Mouse (Mus musculus) myocyte (in vitro differentiated cells): ENCODE data around the gene Lrrc42. TPM values are rescaled to one million over a fixed set of nuclear protein-coding genes. Genes with fewer than 3 reads are reported as not detected.

Source experiments
- H3K27me3 ChIP-seq: one replicate; pipeline ENCODE4 v1.6.1; 2011; ENCODE audit not compliant: control insufficient read depth, insufficient read depth, insufficient read length
- H3K36me3 ChIP-seq: one replicate; pipeline ENCODE4 v1.6.1; 2011; ENCODE audit not compliant: control insufficient read depth, insufficient read depth
- H3K4me2 ChIP-seq: one replicate; pipeline ENCODE4 v1.6.1; 2011; ENCODE audit warnings: low read depth, control low read depth
- H3K4me3 ChIP-seq: one replicate; pipeline ENCODE4 v1.5.1; 2011; ENCODE audit warnings: mild to moderate bottlenecking, control low read depth, moderate library complexity
- H3K79me2 ChIP-seq: one replicate; pipeline ENCODE4 v1.6.1; 2011; ENCODE audit not compliant: control insufficient read depth, insufficient read depth
- H3ac ChIP-seq: one replicate; pipeline ENCODE4 v1.6.1; 2011; ENCODE audit not compliant: control insufficient read depth, insufficient read length
- CEBPB ChIP-seq: IDR thresholded peaks from 2 replicates; pipeline ENCODE4 v1.6.1; 2011; ENCODE audit warnings: mild to moderate bottlenecking, moderate library complexity; ENCODE audit not compliant: poor library complexity, insufficient read depth, severe bottlenecking
- E2F4 ChIP-seq: IDR thresholded peaks from one replicate; pipeline ENCODE4 v1.6.1; 2011; ENCODE audit warnings: mild to moderate bottlenecking, control low read depth, moderate library complexity; ENCODE audit not compliant: insufficient read depth
- MAX ChIP-seq: IDR thresholded peaks from one replicate; pipeline ENCODE4 v1.6.1; 2011; ENCODE audit warnings: low read depth, mild to moderate bottlenecking, control low read depth
- MYOD1 ChIP-seq, 3 experiments: IDR thresholded peaks; one replicate each; pipeline ENCODE4 v1.6.1; 2011; ENCODE audit warnings: control low read depth in 2 of 3, low read depth in 2 of 3, mild to moderate bottlenecking in 2 of 3, moderate library complexity in 1 of 3; ENCODE audit not compliant: insufficient read length in 2 of 3, control insufficient read depth in 1 of 3
- MYOG ChIP-seq, 3 experiments: IDR thresholded peaks; one replicate each; pipeline ENCODE4 v1.6.1; 2011; ENCODE audit warnings: control low read depth in 2 of 3, low read depth in 2 of 3, mild to moderate bottlenecking in 2 of 3; ENCODE audit not compliant: insufficient read length in 2 of 3, control insufficient read depth in 1 of 3, insufficient read depth in 1 of 3
- POLR2A ChIP-seq: IDR thresholded peaks from one replicate; pipeline ENCODE4 v1.6.1; 2011; ENCODE audit warnings: low read depth, mild to moderate bottlenecking, control low read depth, moderate library complexity; ENCODE audit not compliant: insufficient read length
- POLR2AphosphoS2 ChIP-seq: IDR thresholded peaks from one replicate; pipeline ENCODE4 v1.6.1; 2011; ENCODE audit warnings: low read depth, control low read depth; ENCODE audit not compliant: insufficient read length
- REST ChIP-seq: IDR thresholded peaks from one replicate; pipeline ENCODE4 v1.6.1; 2011; ENCODE audit warnings: mild to moderate bottlenecking, control low read depth, moderate library complexity; ENCODE audit not compliant: insufficient read depth, insufficient read length
- SRF ChIP-seq: IDR thresholded peaks from one replicate; pipeline ENCODE4 v1.6.1; 2011; ENCODE audit warnings: low read depth; ENCODE audit not compliant: control insufficient read depth, insufficient read length
- TCF12 ChIP-seq: IDR thresholded peaks from one replicate; pipeline ENCODE4 v1.6.1; 2011; ENCODE audit warnings: mild to moderate bottlenecking, control low read depth; ENCODE audit not compliant: poor library complexity, insufficient read depth, severe bottlenecking
- TCF3 ChIP-seq: IDR thresholded peaks from one replicate; pipeline ENCODE4 v1.6.1; 2011; ENCODE audit warnings: low read depth, control low read depth; ENCODE audit not compliant: insufficient read length
- USF1 ChIP-seq: IDR thresholded peaks from one replicate; pipeline ENCODE4 v1.6.1; 2011; ENCODE audit warnings: low read depth, mild to moderate bottlenecking, control low read depth, moderate library complexity
- polyA plus RNA-seq: library from polyadenylated mRNA; unstranded; fragments of >200 nt; fragmentation: generic; extraction: Trizol; gene quantifications from one replicate; pipeline ENCODE4 v1.2.1, GENCODE M21; 2012; ENCODE audit warnings: missing spikeins

Gene Lrrc42
- polyA plus RNA-seq, 1 experiment = 31.2 TPM

GRCm38 (mm10) chr4:107249471-107249870 is 3.9 kb downstream of the Lrrc42 start:
- peaks cover 27% of the 10 kb centered on the region for H3K79me2 ChIP-seq
- no peaks in the 10 kb centered on the region for H3K27me3 ChIP-seq
- H3K4me2 ChIP-seq = no peak overlapping the region
- no peak overlapping the region for H3ac ChIP-seq
- TF ChIP-seq POLR2AphosphoS2 (no peak), MYOD1 (IDR thresholded peaks at IDR 0.05; ENCODE audit: control insufficient read depth in 1 of 3, insufficient read length in 2 of 3, low read depth in 2 of 3) (peak in 2 of 3 experiments; percentile 6 to 30), MYOG (IDR thresholded peaks at IDR 0.05; ENCODE audit: control insufficient read depth in 1 of 3, insufficient read depth in 1 of 3, insufficient read length in 2 of 3, low read depth in 2 of 3) (peak in 1 of 3 experiments; percentile 19)
- H3K4me3 ChIP-seq = no peak overlapping the region
- no peaks in the 10 kb centered on the region for H3K36me3 ChIP-seq

DNA sequence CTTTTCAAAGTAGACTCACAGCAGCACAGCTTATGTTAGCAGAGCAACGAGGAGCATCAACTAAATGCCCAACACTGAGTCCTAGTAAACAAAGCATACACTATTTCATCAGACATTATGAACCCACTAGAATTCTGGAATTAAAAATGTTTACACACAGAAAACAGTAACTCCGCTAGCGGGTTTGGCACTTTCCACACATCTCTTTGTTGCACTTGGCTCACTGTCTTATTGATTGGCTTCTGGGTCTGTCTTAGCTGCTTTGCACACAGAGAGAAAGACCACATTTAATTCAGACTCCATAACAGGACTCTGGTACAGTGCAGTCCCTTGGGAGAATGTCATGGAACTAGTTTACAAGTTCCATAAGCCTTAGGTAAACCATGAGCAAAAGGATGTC is 5.3 kb downstream of the Lrrc42 start:
- peaks cover 5% of the 10 kb centered on the region for H3K36me3 ChIP-seq
- no peak overlapping the region for H3ac ChIP-seq
- no peak overlapping the region for H3K4me2 ChIP-seq
- no peak overlapping the region for H3K4me3 ChIP-seq
- TF ChIP-seq SRF (no peak), MYOG (IDR thresholded peaks at IDR 0.05; ENCODE audit: control insufficient read depth in 1 of 3, insufficient read depth in 1 of 3, insufficient read length in 2 of 3, low read depth in 2 of 3) (no peak), E2F4 (no peak), MAX (no peak), REST (no peak), POLR2AphosphoS2 (no peak), TCF3 (no peak), MYOD1 (IDR thresholded peaks at IDR 0.05; ENCODE audit: control insufficient read depth in 1 of 3, insufficient read length in 2 of 3, low read depth in 2 of 3) (no peak), POLR2A (no peak), USF1 (no peak), CEBPB (no peak), TCF12 (no peak)
- H3K79me2 ChIP-seq = peaks cover 27% of the 10 kb centered on the region
- H3K27me3 ChIP-seq = no peaks in the 10 kb centered on the region

DNA sequence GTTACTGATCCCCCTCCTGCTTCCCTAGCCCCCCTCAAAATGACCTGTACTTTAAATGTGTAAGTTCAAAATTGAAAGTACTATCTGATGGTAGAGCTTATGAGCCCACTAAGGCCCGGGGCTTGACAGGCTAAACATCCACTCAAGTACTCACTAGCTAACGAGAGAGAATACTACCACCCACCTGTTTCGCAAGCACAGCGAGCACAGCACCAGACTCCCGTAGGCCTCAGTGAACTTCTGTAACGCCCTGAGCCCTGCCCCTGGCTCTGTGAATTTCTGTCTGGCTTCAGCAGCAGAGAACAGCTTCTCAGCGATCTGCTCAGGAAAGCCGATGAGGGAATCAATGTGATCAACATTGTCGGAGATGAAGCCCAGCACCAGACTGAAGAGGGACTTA is 6.2 kb downstream of the Lrrc42 start:
- TF ChIP-seq USF1 (no peak), SRF (no peak), CEBPB (no peak), POLR2AphosphoS2 (no peak)
- no peaks in the 10 kb centered on the region for H3K27me3 ChIP-seq
- no peak overlapping the region for H3ac ChIP-seq

DNA sequence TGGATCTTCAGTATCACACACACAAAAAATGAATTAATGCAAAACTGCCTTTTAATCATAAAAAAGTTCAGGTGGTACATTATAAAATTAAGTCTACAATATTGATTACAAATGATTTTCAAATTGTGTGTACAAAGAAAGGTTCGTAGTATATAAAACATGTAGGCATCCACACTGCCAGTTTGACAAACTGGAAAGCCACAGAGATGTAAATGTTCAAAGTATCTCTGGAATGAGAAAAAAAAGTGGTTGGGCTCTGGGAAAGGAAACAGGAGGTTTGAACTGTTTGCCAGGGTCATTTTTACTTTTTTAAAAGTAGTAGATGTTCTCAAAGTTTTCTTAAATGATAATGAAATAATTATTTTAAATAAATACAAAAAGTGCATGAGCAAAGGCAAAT is 7.3 kb downstream of the Lrrc42 start:
- no peak for TF ChIP-seq TCF12
- TF ChIP-seq MYOD1 (IDR thresholded peaks at IDR 0.05; ENCODE audit: control insufficient read depth in 1 of 3, insufficient read length in 2 of 3, low read depth in 2 of 3) = no peak
- TF ChIP-seq REST = no peak
- no peak for TF ChIP-seq POLR2AphosphoS2
- no peak for TF ChIP-seq CEBPB
- no peak for TF ChIP-seq POLR2A
- TF ChIP-seq MYOG (IDR thresholded peaks at IDR 0.05; ENCODE audit: control insufficient read depth in 1 of 3, insufficient read depth in 1 of 3, insufficient read length in 2 of 3, low read depth in 2 of 3) = no peak
- Histone ChIP-seq H3K79me2 (peaks cover 12% of the 10 kb centered on the region), H3ac (no peak overlapping the region), H3K4me3 (no peak overlapping the region), H3K36me3 (peaks cover 8% of the 10 kb centered on the region), H3K4me2 (no peak overlapping the region), H3K27me3 (no peaks in the 10 kb centered on the region)

More for the DNA sequence above, 6.2 kb downstream of the Lrrc42 start:
- Histone ChIP-seq H3K4me3 (no peak overlapping the region), H3K36me3 (peaks cover 8% of the 10 kb centered on the region), H3K4me2 (no peak overlapping the region), H3K79me2 (peaks cover 20% of the 10 kb centered on the region)

- H3K36me3 ChIP-seq = peaks cover 8% of the 10 kb centered on the region
- no peak overlapping the region for H3ac ChIP-seq
- peaks cover 12% of the 10 kb centered on the region for H3K79me2 ChIP-seq
- H3K4me3 ChIP-seq = no peak overlapping the region
- H3K27me3 ChIP-seq = no peaks in the 10 kb centered on the region
- no peak overlapping the region for H3K4me2 ChIP-seq
- TF ChIP-seq CEBPB = no peak
- TF ChIP-seq USF1 = no peak
- no peak for TF ChIP-seq MYOG (IDR thresholded peaks at IDR 0.05; ENCODE audit: control insufficient read depth in 1 of 3, insufficient read depth in 1 of 3, insufficient read length in 2 of 3, low read depth in 2 of 3)
- no peak for TF ChIP-seq REST
- no peak for TF ChIP-seq SRF
- no peak for TF ChIP-seq TCF3
- TF ChIP-seq E2F4 = no peak
- no peak for TF ChIP-seq TCF12
- TF ChIP-seq POLR2A = no peak
- no peak for TF ChIP-seq MAX
- TF ChIP-seq MYOD1 (IDR thresholded peaks at IDR 0.05; ENCODE audit: control insufficient read depth in 1 of 3, insufficient read length in 2 of 3, low read depth in 2 of 3) = no peak
- no peak for TF ChIP-seq POLR2AphosphoS2
Measured at GRCm38 (mm10) chr4:107245368-107245767, 8.0 kb downstream of the Lrrc42 start.
